Mouse (Mus musculus) natural killer cell, adult 2 months (primary cell): ENCODE measurements around the gene Susd3.
A peak's percentile ranks its signal among the peaks of the same experiment; 100 is the strongest.

Experiments
- DNase-seq, 2 experiments: peaks; one replicate each; pipeline ENCODE4 v3.0.0; 2022; ENCODE audit warnings: low spot score in 2 of 2

Susd3 gene

DNA sequence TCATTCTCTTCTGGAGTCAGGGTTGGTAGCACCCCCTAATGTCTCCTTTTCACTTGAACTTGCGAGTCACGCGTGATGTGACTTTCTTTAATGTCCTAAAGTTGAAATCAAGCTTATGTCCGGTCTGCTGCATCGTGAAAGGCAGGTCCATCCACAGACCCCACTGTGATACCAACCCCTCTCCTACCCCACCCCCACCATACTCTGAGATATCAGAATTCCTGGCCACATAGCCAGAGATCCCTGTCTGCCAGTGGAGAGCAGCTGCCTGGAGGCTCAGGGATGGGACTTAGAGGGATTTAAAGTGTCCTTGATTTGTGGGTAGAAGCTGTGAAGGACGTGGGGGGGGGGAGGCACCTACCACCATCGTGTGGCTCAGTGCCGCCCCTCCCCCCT, at the start of gene Susd3:
Gene Susd3 (minus strand): TSS at position 240 of the 396 bp plus-strand sequence.
- DNase-seq = no peak

DNA sequence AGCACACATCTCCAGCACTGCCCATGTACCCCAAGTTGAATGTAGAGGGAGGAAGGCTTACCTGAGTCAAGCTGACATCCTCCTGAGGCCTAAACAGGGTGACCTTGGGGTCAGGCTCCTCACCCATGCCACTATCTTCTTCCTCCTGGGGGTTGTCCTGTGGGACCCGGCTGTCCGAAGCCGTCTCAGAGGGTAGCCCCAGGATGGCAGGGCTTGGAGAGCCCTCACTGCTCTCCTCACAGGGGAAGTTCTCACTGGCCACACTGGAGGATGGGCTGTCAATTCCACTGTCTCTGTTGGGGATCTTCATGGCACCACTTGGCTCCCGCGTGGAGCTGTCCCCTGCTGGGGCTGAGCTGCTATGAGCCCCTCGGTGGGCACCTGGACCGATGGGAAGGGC, 47.8 kb upstream of the Susd3 start:
- DNase-seq = no peak

DNA sequence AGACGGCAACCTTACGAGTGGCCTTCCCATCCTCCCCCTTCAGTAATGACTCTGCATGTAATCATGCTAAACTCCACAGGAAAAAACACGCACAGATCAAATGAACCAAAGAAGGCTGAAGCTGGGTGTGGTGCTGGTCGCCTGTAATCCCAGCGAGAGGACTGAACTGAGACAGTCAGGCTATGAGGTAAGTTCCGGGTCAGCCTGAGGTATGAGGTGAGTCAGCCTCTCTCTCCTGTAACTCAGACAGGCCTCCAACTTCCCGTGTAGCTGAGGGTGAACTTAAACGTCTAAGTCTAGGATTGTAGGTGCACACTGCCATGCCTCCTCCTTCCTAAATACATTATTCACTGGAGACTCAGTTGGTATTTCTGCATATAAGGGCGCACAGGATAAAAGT, 45.6 kb upstream of the Susd3 start:
- no peak for DNase-seq

DNA sequence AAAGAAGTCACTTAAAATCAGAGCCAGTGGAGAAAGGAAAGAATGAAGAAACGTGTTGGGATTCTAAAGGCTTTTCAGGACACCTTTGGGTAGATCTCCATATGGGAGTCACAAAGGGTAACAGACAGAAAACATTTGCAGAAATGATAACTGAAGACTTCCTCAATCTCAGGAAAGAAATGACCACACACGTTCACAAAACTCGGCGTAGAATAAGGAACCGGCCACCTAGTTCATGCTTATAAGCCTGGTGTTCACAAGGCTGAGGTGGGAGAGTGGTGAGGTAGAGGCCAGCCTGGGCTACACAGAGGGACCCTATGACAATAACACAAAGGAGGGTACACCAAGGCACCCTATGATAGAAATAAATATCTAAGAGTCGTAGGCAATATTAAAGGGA, 43.4 kb upstream of the Susd3 start:
- no peak for DNase-seq

DNA sequence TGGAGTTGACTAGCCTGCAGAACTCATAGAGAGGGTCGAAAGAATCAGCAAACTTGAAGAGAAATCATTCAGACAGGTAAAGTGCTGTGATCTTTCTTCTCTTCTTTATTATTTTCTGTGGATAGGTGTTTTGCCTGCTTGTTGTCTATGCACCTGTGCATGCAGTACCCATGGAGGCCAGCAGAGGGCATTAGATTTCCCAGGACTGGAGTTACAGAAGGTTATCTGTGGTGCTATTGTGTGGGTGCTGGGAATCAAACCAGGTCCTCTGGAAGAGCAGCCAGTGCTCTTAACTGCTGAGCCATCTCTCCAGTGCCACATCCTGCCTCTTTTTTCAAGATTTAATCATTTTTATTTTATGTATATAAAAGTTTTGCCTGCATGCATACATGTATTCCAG, 42.9 kb upstream of the Susd3 start:
- peak; percentile 41 to 65 for DNase-seq

DNA sequence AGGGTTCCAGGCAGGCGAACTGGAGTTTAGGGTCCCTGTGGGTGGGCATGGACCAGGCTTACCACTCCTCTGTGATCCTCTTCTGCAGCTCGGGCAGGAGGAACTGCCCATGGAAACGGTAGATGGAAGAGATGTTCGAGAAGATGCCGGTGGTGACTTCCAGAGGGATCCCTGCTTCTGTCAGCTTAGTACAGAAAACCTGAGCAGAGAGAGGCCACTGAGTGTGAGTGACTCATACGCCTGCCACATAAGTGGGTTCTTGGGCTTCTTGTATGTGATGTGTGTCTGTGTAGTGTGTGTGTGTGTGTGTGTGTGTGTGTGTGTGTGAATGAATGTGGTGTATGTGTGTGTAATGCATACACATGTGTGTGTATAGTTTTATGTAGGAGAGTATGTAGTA, 38.7 kb upstream of the Susd3 start:
- DNase-seq = no peak

DNA sequence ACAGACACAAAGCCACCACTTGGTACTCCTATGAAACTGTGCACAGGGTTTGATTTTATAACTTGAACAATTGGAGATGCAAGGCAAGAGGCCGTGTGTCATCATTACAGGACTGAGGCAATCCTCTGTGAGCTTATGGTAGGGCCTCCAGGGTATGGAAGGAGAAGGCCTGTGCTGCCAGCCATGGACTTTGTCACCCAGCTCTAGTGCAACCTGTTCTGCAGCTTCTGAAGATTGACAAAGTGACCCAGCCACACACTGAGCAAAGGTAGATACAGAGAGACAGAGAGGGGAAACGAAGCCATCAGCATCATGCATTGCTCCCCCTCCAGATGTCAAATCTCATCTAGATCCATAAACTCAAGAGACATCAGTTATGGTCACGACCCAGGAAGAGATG, 38.2 kb upstream of the Susd3 start:
- DNase-seq = no peak

DNA sequence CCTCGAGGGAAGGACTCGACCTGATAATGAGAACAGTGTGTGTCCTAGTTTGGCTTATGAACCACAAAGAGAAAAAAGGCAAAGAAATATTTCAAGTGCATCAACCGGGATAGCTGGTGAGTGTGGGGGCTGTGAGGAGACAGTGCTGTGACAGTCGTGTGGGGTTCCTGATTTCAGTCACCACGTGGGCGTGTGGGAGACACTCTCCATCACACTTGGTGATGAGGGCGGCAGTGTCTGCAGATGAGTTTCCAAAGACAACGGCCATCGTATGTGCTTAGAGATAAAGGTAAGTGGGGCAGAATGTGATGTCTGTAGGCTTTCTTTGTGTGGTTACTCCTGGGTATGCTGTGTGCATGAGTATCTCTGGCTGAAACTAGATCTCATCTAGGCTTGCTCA, 35.2 kb upstream of the Susd3 start:
- DNase-seq = no peak

DNA sequence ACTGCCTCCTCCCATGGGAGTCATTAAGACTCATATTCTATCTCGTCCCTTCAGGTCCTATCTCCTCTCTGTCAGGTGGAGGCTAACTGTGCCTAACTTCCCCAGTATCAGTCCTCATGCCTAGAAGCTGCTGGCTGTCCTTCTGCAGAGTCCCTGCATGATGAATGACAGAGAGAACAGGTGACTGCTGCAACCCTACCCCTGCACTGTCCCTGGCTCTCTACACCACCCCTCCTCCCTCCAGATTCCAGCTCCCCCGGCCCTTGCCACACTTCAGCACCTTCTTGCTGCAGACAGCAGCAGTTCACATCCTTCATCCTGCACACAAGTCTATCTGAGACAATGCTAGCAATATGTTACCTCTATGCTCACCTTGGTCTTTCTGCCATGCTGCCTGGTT, 33.7 kb upstream of the Susd3 start:
- DNase-seq = no peak

DNA sequence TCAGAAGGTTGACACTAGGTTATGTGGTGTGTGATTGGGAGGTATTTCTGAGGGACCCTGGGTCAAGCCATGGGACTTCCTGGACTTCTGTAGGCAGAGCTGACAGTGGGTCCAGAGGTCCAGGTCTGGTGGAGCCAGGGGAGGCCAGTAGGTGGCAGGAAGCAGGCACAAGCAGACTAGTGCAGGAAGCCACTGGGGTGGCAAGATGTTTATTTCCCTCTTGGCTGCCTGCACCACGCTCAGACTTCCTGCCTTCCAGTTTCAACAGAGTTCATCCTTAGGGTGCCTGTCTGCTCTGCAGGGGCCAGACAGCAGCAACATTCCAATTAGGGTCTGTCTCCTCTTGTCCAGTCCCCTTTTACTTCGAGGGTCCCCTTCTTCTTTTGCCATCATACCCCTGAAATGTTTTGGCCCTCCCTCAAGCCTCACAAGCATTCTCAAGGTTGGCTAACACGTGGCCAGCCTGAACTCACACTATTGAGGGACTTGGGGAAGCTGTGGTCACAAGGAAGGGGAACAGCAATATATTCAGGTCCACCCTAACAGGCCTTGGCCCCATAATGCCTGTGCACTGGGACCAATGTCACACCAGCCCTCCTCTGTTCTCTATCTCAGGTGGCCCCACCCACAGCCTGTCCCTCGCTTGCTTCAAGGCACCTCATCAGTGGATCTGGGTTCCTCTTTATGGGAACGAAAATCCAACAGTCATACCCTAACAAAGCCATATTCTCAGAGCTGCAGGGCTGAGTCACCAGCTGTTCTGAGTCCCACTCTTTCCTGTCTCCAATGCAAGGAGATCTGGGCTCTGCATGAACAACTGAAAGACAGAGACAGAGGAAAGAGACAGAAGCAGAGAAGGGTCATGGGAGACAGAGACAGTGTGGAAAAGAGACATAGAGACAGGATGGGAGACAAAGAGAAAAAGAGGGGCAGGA, 23.6 kb upstream of the Susd3 start:
- DNase-seq = peak in 1 of 2 experiments; percentile 36

DNA sequence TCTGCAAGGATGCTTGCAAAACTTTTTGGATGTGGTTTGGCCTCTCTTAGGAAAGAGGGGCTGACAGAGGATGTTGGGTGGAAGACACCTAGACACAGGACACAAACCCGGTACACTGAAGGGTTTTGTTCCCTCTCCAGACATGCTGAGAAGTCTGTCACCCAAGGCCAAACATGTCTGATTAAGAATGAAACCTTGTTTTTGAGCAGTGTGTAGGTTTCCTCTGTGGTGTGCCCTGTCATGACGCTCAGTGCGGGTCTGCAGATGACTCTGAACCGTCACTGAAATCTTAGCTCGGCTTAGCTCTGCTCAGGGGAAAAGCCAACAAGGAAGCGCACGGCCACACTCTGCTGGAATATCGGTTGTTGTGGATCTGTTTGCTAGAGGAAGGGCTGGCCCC, 22.0 kb upstream of the Susd3 start:
- no peak for DNase-seq

DNA sequence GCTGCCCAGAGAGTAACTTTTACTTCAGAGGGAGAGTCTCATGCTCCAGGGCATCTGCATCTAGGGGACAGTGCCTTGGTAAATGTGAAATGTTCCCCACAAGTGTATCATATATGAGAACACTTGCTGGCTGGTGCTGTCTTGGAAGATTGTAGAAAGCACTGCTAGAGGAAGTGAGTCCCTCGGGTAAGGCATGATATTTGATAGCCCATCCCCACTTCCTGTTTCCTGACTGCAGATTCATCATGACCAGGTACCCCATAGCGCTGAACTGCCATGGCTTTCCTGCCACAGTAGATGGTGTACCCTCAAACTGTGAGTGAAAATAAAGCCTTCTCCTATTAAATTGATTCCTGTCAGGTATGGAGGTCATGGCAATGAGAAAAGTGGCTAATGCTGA, 19.1 kb upstream of the Susd3 start:
- no peak for DNase-seq

DNA sequence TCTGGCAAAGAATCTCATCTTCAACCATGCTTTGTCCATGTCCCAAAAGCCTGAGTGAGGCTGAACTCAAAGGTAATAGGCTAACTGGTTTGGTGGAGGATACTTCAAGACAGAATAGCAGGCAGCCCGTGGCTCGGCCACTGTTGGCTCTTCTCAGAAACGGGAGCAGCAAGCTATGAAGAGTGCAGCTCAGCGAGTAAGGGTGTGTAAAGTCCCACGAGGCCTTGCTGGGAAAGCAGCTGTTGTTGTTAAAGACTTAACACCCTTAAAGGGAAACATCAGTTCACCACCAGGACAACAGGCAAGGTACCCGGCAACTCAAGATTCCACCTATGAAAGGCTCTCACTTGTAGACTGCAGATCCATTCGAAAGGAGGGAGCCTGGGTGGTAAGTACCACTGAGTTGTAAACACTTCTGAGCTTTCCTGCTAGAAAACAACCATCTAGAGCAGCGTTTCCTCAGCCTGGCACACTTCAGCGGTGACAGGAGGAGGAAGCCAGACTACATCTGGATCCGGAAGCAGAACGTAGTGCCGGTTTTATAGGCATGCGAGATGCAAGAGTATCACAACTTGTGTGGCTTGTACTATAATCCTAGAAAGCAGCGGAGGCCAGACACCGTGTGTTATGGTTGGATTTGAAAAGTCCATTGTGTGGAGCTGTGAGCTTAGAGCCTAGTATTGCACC, 11.7 kb upstream of the Susd3 start:
- DNase-seq = no peak

DNA sequence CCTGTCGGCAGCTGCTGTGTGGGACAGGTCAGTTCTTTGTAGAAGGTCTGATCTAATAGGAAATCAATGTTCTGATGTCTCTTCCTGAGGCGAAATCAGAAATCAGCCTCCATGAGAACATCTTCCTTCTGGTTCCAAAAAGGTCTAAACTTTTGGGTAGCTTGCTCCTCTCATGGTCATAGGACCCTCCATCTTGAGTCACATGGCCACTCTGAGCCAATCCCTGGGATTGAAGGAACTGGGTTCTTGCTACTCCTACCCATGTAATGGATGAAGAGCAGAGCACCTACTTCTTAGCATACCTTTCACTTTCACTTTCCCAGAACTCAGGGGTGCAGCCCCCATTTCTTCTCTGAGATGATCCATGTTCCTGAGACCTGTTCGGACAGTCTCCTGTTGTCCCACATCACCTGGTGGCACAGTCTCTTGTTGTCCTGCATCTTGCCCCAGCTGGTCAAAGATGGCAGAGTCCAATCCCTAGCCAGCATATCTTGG, 9.4 kb upstream of the Susd3 start:
- no peak for DNase-seq

DNA sequence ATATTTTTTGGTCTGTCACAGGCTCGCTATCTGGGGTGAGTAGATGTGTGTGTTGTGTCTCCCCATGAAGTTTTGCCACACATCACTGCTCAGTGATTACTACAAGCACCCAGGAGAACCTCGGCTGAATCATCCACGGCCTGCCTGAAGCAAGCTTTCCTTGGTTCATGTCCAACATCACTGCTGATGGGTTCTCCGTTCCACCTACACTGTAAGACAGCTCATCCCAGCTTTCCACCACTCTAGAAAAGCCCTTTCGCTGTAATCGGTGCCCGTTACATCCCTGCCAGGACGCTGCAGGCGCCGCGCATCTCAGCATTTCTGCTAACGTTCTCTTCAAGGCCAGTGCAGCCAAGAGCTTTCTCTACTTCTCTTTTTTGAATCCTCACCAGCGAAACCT, 4.2 kb upstream of the Susd3 start:
- no peak for DNase-seq

DNA sequence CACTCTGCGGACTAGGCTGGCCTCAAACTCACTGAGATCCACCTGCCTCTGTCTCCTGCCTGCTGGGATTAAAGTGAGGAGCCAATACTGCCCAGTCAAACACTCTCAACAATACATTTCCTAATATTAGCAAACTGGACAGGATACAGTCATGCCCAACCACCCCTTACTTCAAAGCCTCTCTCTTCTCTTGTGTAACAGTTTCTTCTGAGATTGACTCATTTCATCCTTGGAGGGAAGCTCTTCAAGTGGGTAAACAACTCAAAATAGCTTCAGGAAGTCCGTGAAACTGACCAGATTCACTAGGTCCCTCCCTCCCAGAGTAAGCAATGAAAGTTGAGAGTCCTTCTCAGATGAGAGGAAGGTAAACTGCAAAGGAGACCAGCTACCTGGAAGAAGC, 3.6 kb upstream of the Susd3 start:
- DNase-seq = no peak

DNA sequence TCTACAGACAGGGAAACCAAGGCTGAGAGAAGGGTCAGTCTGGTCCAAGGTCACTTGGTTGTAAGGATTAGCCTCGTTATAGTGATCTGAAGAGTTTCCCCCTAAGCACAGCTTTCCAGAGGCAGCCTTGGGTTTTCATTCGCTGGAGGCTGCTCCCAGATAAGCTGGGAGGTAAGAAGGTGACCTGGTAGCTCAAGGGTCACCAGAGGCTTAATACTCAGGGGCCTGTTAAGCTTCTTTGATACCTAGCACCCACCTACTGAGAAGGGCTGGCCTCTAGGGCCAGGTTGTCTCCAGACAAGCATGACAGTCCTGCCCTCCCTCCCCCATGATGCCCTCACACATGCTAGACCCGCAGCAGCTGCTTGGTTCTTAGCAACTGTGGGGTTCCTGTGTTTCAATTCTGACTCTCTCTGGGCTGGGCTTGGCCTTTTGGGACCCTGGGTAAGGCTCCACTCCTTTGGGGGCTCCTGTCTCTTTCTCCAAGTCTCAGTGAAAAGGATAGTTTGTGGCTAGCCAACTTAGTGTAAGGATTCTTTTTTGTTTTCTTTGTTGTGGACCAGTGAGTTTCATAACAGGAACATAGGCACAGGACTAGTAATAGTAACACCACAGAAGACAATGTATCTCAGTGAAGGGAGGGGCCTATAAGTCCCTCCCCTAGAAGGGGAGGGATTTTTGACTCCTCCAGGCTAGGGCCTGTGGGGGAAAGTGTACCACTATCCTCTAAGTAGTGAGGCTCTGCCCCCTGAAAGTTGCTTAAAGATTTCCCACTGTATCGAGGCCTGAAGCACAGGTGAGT, 2.4 kb upstream of the Susd3 start:
- peak in 1 of 2 experiments; percentile 64 for DNase-seq

DNA sequence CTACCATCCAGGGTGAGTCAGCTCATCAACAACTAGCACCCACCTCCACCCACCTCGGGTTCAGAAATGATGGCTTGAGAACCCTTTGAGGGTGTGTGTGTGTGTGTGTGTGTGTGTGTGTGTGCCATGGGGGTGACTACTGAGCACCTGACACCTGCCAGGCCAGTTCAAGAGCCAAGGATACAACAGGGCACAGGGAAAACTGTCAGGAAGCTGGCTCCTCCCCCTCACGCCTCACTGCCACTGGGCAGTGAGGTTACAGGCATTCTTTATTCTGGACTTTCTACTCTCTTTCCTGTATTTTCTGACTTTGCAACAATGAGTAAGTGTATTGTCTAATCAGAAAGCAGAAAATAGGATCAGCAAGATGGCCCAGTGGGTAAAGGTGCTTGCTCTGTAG, 1.1 kb upstream of the Susd3 start:
- DNase-seq = no peak

DNA sequence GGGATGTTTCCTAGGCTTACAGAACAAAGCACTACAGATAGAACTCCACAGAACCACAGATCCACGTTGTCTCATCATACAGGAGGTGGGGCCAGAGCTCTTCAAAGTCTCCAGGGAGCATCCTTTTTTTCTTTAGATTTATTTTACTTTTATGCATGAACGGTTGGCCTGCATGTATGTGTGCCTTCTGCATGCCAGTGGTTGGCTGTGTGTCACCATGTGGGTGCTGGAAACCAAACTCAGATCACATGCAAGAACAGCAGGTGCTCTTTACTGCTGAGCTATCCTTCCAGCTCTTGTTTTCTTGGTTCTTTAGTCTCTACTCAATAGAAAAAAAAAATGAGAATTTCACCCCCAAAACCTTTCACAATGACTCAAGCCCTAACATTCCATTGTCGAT, 417 bp upstream of the Susd3 start:
- DNase-seq = peak in 1 of 2 experiments; percentile 56

DNA sequence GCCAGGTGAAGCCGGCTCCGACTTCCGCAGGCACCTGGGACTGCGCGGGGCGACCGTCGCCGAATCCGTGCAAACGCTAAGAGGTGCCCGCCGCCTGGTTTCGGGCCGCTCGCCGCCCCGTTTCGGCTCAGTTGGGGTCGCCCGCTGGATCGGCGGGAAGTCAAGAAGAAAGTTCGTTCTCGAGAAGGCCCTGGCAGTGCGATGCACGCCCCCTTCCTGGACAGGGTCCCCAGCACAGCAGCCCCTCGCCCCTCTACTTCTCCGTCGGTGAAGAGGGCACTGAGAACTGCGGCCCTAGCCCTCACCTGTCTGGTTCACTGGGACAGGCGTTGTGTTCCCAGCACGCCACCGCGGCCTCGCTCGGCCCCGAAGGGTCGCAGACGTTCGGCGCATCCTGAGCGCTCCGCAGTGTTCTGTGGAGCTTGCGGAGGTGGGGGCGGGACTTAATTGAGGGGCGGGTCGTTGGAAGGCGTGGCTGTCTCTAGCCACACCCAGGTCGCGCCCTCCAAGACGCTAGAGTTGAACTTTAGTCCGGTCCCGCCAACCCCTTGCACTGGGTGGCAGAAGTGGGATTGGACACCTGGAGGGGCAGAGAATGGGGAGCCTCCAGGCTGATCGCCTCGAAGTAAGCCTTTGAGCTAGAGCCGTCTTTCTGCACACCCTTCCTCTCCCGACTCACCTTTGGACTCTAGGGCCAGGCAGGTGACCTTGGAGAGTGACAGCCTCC, 603 bp downstream of the Susd3 start:
- DNase-seq = peak in 1 of 2 experiments; percentile 61

DNA sequence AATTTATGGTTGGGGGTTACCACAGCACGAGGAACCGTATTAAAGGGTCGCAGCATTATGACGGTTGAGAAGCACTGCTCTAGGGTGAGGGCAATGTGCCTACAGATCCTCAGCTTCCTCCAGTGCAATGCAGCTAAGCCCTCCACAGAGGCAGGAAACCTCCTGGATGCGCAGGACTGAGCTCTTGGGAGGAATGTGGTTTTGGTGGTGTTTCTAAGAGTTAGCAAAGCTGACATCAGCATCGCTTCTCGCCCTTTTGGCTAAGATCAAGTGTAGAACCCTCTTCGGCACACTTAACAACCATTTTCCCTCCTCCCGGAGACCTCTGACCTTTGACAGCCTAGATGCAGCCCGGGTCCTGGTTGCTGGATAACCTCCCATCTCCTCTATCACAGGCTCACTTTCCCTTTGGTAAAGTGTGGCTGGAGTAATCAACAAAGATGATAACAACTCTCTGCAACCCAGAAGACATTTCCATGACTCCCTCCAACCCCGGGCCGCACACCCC, 1.2 kb downstream of the Susd3 start:
- DNase-seq = no peak
